Mouse (Mus musculus) ES-E14 (cell line): ENCODE data around the gene Hsd17b6.

Experiments used
- CHD2 ChIP-seq: IDR thresholded peaks from 2 replicates; pipeline ENCODE4 v1.6.1; 2014; ENCODE audit warnings: mild to moderate bottlenecking, low read depth, low read length, inconsistent platforms
- ZC3H11A ChIP-seq: IDR thresholded peaks from 2 replicates; pipeline ENCODE4 v1.6.1; 2012; ENCODE audit warnings: low read depth, mild to moderate bottlenecking, inconsistent platforms, low read length, borderline replicate concordance

DNA sequence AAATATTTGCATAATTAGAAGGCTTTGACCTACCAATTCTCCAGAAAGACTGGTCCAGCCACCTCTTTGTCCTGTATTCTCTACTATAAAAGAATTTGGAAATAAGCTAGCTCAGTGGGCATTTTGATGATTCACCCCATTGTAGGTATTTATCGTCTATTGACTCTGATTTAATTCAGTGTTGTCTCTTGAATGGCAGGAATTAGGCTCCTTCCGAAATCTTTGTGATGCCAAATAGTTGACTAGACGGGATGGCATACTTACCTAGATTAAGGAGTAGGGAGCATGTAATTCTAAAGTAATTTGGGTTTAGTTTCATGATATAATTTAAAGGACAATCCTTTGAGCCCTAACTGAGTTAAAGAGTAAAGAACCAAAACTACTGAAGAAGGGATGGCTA, 30.5 kb upstream of the Hsd17b6 start:
- TF ChIP-seq ZC3H11A (no peak), CHD2 (0 out of 2 replicates have a peak, but pooled peaks have one; percentile 15)
